Mouse (Mus musculus): ENCODE data around the gene 5530401A14Rik. TPM values are rescaled to one million over a fixed set of nuclear protein-coding genes. Genes with fewer than 3 reads are reported as not detected.

The 5530401A14Rik gene
- total RNA-seq (2017) = not detected in 2 replicates

DNA sequence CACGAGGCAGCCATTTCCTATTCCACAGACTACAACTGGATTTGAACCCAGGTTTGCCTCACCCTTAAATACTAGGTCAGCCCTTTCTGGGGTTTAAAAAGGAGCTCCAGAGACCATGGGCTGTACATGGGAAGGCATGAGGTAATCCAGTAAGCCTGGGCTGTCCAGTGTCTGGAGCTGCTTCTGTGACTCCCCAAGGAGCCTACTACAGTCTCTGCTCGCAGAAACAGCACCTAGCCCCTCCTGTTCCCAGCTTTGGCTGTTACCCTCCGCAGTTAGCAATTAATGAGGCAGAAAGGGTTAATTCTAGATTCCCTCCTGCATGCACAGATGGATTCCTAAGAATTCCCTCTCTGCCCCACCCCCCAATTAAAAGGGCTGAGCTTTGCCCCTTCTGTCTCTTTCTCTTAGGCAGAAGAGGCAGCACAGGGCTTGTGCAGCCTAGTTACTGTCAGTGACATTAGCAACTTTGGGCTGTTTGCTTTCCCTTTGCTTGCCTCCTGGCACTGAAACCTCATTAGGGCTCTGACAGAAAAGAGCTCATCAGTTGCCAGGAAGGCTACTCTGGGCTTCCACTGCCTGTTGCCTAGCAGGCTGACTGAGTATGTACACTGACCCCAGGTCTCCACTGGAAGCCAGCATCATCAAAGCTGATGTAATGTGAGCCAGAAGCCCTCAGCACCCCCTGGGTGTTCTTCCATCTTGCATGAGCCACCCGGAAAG, at the start of gene 5530401A14Rik:
Gene 5530401A14Rik (plus strand): TSS at position 424 of the 723 bp plus-strand sequence.
- ATAC-seq (replicated peaks in 1 of 2; ENCODE audit: insufficient read depth in 1 of 2, low FRiP score in 2 of 2, low TSS enrichment in 1 of 2, low read depth in 1 of 2, poor library complexity in 2 of 2, severe bottlenecking in 2 of 2) = no peak

DNA sequence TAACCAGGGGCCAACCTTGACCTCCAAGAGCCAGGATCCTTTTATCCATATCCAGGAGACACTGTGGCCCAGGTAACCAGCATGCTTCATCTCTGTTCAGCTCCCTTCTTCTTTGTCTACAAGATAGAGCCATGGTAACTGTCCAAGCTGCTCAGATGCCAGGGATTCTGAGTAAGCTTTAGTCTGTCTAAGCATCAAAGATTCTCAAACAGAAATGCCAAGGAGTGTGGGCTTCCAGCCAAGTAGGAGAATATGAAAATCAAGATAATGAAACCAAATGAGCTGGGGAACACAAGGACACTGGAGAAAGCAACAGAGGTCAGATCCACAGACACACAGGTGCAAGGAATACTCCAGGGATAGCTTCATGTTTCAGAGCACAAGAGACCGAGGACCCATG, 45.7 kb upstream of the 5530401A14Rik start:
- ATAC-seq (replicated peaks in 1 of 2; ENCODE audit: insufficient read depth in 1 of 2, low FRiP score in 2 of 2, low TSS enrichment in 1 of 2, low read depth in 1 of 2, poor library complexity in 2 of 2, severe bottlenecking in 2 of 2) = no peak

DNA sequence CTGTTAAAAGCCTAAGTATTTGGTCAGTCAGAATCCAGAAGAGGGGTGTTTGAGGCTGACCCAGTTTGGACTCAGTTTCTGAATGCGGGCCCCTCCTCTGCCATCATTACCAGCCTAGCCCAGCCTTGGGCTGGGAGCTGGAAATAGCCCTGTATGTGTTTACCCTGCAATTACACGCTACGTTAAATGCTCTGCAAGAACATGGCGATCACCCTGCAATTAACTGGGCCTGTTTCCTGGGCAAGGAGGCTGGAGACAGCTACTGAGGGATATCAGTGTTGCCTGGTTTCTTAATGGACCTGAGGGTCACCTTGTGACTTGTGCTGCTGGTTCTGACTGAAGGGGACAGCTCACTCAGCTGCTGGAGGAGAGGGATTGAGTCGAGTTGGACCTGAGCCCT, 43.9 kb upstream of the 5530401A14Rik start:
- no peak for ATAC-seq (replicated peaks in 1 of 2; ENCODE audit: insufficient read depth in 1 of 2, low FRiP score in 2 of 2, low TSS enrichment in 1 of 2, low read depth in 1 of 2, poor library complexity in 2 of 2, severe bottlenecking in 2 of 2)

DNA sequence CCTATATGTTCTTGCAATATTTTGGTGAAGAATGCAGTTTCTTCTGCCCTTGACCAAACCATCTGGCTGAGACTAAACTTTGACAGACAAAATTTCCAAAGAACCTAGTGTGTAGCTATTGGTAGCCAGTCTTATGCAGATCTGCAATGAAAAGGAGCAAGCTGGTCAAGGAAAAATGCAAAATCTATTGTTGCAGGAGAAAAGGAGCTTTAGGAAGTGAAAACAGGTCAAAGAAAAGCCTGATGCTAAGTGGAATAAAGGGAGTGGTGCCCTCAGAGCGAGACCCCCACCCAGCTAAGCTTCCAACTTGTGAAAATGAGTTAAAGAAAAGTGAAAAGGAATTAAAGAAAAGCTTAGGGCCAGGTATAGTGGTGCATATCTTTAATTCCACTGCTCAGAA, 28.1 kb upstream of the 5530401A14Rik start:
- ATAC-seq (replicated peaks in 1 of 2; ENCODE audit: insufficient read depth in 1 of 2, low FRiP score in 2 of 2, low TSS enrichment in 1 of 2, low read depth in 1 of 2, poor library complexity in 2 of 2, severe bottlenecking in 2 of 2) = no peak

DNA sequence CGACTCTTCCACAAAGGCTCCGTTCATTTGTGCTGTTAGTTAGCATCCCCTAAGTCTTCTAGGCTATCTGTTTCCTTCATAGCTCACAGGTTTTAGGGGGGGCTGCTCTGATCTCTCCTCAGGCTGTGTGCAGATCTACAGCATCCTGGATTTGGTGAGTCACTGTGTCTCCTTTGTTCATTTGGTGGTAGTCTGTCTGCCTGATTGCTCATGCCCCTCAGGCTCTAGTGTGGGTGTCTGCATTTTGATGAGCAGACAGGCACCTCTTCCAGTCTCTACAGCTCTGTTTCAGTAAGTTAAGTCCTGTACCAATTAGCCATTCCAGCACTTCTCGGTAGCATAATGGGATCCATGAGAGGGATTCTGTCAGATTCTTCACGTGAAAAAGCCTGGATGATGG, 22.0 kb upstream of the 5530401A14Rik start:
- no peak for ATAC-seq (replicated peaks in 1 of 2; ENCODE audit: insufficient read depth in 1 of 2, low FRiP score in 2 of 2, low TSS enrichment in 1 of 2, low read depth in 1 of 2, poor library complexity in 2 of 2, severe bottlenecking in 2 of 2)

DNA sequence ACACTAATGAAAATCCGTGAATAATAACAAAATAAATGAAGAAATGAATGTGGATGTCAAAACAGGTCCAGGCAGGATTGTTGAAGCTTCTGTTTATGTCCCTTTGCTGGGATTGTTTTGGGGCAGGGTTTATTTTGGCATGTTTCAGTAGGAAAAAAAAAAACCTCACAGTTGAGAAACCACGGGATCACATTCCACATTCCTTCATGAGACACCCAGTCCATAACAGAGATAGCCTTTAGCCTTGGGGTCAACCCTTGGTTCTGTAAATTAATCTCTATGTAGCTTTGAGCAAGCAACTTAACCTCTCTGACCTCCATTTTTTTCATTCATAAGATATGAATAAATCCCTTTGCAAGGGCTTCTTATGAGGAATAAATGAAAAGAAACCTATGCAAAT, 19.5 kb upstream of the 5530401A14Rik start:
- no peak for ATAC-seq (replicated peaks in 1 of 2; ENCODE audit: insufficient read depth in 1 of 2, low FRiP score in 2 of 2, low TSS enrichment in 1 of 2, low read depth in 1 of 2, poor library complexity in 2 of 2, severe bottlenecking in 2 of 2)

DNA sequence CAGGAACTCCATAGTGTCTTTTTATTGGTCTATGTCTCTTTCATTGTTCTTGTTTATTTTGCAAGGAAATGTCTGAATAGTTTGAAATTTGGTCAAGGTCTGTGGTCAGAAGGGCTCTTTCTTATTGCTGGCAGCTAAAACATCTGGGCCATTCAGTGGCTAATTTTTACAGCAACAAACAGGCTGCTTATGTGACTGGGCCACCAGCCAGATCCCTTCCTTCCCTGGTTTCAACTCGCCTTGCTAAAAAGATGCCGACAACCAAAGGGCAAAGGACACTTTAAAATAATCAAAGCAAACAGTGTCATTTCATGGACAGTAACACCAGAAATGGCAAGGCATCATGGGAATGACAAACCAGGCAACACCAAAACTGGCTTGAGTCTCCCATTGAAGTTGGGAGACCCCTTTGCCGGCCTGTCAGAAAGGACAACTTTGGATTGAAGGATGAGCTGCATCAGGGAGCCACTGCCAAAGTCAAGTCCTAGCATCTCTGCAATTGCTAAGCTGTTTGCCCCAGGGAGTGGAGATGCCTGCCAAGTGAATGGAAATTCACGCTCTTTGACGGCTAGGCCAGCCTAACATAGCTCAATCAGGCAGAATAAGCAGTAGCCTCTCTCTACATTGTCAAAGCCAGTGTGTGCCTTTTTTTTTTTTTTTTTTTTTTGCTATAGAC, 15.3 kb upstream of the 5530401A14Rik start:
- ATAC-seq (replicated peaks in 1 of 2; ENCODE audit: insufficient read depth in 1 of 2, low FRiP score in 2 of 2, low TSS enrichment in 1 of 2, low read depth in 1 of 2, poor library complexity in 2 of 2, severe bottlenecking in 2 of 2) = no peak

DNA sequence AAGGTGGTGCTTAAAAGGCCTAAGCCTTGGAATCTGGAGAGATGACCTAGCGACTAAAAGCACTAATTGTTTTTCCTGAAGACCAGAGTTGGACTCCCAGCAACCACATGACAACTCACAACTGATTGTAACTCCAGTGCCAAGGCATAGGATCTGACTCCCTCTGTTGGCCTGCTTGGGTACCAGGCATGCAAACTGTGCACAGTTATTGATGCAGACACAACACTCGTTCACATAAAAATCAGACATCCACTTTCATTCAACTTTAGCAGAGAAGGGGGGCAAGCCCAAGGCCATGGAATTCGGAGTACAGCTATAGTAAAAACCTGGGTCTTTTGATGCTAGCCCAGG, 14.8 kb upstream of the 5530401A14Rik start:
- ATAC-seq (replicated peaks in 1 of 2; ENCODE audit: insufficient read depth in 1 of 2, low FRiP score in 2 of 2, low TSS enrichment in 1 of 2, low read depth in 1 of 2, poor library complexity in 2 of 2, severe bottlenecking in 2 of 2) = no peak

DNA sequence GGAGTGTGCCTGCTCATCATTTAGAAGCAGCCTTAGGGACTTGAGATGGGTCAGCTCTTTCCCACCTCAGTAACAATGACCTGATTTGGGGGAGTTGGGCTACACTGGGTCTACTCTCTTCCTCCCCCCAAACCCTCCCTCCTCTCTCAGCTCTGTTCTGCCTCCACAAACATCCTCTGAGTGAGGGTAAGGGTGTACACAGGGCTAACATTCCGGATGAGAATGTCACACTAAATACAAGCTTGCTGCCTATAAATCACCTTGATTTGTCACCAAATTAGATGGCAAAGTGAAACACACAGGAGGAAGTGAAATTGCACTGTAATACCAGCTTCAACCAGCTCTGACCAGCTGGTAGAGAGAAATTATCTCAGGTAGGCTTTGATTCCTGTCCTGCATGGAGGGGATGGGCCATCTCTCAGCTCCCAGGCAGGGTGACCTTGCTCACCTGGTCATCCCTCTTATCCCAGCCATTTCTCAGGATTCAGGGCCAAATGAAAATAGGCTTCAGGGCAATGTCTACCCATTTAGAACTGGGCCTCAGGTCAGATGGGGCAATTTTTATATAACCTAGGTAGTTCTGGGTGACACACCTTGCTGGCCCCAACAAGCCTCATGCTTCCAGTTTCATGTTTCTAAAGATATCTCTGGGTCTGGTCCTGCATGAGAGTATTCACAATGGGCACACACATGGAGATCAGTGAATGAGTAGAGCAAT, 12.5 kb upstream of the 5530401A14Rik start:
- peak; percentile 88 to 90 for ATAC-seq (replicated peaks in 1 of 2; ENCODE audit: insufficient read depth in 1 of 2, low FRiP score in 2 of 2, low TSS enrichment in 1 of 2, low read depth in 1 of 2, poor library complexity in 2 of 2, severe bottlenecking in 2 of 2)

DNA sequence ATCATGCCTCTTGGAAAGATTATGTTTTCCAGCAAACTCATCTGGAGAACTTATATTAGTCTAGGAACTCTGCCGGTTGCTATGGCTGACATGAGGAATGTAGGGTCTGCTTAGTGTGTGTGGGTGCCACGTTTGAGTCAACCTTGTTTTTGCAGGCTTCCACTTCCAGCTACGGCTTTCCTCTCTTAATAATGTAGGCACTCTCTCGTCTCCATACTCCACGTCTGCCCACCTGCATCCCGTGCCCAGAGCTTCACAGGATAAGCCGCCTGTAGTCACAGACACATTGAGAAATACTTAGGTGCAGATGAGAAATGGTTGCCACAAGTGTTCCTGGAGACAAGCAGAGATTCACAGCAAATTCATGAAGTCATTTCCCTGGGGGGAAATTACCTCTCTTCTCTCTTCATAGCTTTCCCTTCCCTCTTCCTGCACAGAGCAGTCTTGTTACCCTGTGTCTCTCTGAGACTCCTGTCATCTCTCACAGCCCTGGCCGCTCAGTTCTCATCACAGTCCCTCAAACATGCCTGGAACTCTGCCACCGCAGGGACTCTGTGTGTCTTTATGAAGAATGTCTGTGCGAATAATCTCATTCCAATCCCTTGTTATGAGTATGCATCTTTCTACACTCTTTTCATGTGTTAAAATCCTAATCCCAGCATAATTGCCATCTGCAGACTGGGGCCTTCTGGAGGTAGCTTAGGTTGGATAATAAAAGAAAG, 5.3 kb downstream of the 5530401A14Rik start:
- no peak for ATAC-seq (replicated peaks in 1 of 2; ENCODE audit: insufficient read depth in 1 of 2, low FRiP score in 2 of 2, low TSS enrichment in 1 of 2, low read depth in 1 of 2, poor library complexity in 2 of 2, severe bottlenecking in 2 of 2)

DNA sequence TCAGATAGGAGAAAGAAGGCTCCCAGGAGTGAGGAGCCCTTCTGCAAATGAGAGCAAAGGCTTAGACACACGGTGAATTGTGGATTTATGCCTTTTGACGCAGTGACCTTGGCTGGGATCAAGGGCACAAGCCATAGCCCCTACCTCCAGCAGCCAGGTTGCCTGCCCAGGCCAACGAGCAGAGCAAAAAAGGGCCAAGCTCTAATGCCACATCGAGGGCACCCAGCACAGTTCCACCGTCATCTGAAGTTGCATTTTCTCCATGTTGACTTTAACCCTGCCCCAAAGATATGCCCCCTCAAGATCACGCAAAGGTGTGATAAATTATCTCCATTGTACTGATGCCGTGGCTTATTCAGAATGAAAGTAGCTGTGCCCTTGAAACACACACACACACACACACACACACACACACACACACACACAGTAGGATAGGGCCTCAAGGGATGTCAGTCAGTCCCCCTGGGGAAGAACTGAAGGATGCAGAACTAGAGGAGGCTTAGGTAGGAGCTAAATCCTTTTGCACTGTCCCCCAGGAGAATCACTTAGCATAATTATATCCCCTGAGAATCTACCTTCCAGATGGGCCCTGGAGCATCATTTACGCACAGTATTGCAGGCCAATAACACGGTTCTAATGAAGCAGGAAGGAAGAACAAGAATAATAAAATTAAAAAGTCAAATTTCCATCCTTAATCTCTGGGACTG, 11.2 kb downstream of the 5530401A14Rik start:
- ATAC-seq (replicated peaks in 1 of 2; ENCODE audit: insufficient read depth in 1 of 2, low FRiP score in 2 of 2, low TSS enrichment in 1 of 2, low read depth in 1 of 2, poor library complexity in 2 of 2, severe bottlenecking in 2 of 2) = no peak

DNA sequence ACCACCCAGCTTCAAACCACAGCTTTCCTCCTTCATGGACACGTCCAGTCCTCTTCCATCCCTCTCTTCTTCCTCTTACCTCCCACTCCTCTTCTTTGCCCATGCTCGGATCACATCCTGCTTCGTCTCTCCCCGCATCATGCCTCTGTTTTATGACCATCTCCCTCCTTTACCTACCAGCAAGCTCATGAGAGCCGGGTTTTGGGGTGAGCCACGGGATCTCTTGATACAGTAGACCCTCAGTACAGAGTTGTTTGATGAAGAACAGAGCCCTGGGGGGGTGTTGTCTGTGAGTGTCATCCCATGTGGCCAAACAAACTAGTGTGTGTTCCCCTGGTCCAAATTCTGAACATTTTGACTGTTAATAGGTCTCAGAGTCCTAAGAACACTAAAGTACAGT, 36.0 kb downstream of the 5530401A14Rik start:
- no peak for ATAC-seq (replicated peaks in 1 of 2; ENCODE audit: insufficient read depth in 1 of 2, low FRiP score in 2 of 2, low TSS enrichment in 1 of 2, low read depth in 1 of 2, poor library complexity in 2 of 2, severe bottlenecking in 2 of 2)

DNA sequence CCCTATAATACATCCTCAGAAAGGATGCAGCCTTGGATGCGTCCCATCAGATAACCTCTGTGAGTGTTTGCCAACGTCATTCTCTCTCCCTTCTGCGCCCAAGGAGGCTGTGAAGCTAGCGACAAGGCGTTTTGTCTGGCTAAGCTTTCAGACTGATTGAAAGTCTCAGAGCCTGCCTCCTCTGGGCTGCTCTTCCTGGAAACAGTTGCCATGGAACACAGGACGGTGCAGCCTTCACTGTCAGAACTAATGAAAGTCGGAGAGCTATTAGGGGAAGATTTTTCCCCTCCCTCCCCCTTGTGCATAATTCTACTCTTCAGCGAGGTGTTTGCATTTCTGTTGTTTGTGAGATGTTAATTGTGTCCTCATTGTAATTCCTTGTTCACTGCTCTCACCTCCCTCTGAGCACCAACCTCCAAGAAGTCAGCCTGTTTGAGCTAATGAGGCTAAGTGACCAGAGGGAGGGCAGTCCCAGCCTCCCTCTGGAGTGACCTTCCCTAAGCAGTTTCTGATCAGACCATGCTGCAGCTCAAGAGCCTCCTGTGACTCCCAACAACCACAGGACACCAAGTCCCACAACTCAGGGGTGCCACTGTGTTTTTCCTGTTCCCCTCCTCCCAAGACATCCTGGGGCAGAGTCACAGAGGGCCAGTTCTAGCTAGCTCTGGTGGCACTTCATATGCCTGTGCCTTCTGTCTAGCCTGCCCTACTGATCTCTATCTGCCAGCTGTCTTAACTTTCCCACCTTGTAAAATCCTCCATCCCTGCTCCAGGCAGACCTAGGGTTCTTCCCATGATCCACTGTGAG, 37.3 kb downstream of the 5530401A14Rik start:
- ATAC-seq (replicated peaks in 1 of 2; ENCODE audit: insufficient read depth in 1 of 2, low FRiP score in 2 of 2, low TSS enrichment in 1 of 2, low read depth in 1 of 2, poor library complexity in 2 of 2, severe bottlenecking in 2 of 2) = no peak

DNA sequence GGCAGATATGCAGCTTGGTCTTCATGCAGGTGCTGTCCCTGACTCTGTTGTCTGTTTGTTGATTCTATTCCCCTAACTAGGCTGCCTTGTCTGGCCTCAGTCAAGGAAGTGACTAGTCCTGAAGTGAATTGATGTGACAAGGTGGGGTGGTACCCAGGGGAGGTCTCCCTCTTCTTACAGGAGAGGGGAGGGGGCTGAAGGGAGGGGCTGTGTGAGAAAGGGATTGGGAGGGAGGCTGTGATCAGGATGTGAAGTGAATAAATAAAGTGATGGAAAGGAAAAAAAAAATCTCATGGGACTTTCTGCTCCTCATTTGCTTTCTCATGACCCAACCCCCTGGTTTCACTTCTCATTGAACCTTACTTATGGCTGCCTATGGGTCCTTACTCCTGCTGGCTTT, 41.8 kb downstream of the 5530401A14Rik start:
- no peak for ATAC-seq (replicated peaks in 1 of 2; ENCODE audit: insufficient read depth in 1 of 2, low FRiP score in 2 of 2, low TSS enrichment in 1 of 2, low read depth in 1 of 2, poor library complexity in 2 of 2, severe bottlenecking in 2 of 2)

DNA sequence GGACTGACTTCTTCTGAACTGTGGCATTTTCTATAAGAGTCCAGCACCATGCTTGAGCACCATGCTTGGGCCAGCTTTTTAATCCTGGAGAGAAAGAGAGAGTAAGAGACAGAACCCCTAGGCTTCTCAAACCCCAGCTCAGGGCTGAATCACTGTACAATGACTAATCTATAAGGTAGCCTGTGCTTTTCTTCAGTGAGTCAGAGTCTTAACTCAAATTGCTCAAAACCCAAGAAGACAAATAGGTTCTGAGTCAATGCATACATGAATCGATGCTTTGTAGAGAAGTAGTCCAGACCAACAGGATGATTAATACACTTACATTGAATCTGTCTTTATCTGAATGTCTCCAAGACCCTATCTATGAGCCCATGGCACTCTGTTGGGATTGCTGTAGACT, 48.3 kb downstream of the 5530401A14Rik start:
- ATAC-seq (replicated peaks in 1 of 2; ENCODE audit: insufficient read depth in 1 of 2, low FRiP score in 2 of 2, low TSS enrichment in 1 of 2, low read depth in 1 of 2, poor library complexity in 2 of 2, severe bottlenecking in 2 of 2) = no peak

DNA sequence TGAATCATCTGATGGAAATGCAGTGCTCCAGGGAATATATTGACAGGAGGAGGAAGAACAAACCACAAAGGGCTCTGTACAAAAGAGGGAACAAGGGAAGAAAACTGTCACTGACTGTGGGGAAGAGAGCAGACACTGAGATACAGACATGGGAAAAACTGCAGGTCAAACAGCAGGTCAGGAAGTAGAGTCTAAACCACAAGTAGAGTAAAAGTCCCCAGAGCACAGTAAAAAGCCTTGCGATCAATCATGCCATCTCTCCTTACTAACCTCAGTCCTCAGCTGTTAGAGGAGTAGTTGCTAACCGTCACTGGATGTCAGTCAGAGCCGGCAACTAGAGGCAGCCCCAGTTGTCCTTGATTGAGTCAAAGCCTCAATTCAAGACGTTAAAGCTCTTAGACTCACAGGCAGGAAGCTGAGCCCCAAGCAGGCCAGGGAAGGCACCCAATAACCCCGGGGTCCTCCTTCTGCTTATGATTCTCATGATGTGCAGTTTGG, 49.0 kb downstream of the 5530401A14Rik start:
- ATAC-seq (replicated peaks in 1 of 2; ENCODE audit: insufficient read depth in 1 of 2, low FRiP score in 2 of 2, low TSS enrichment in 1 of 2, low read depth in 1 of 2, poor library complexity in 2 of 2, severe bottlenecking in 2 of 2) = peak; percentile 29 to 37; a peak in 2 of 4 replicates

All from hematopoietic stem cell, adult 5-6 weeks (primary cell).